Mouse (Mus musculus) heart, postnatal 4 days (tissue): ENCODE results near the gene Agap1. TPM values are rescaled to one million over a fixed set of nuclear protein-coding genes. Genes with fewer than 3 reads are reported as not detected.
A peak's percentile ranks its signal among the peaks of the same experiment; 100 is the strongest.

Source experiments
- DNase-seq: peaks from one replicate; pipeline ENCODE4 v3.0.0; 2021
- total RNA-seq, 2 experiments: library from RNA; stranded (reverse); gene quantifications; 2 replicates each; pipeline ENCODE4 v1.2.3; 2021

Agap1 gene
- total RNA-seq, 2 experiments from 2014 or later: 58.9 to 65.8 TPM

- DNase-seq: no peak
Measured at GRCm38 (mm10) chr1:89668635-89669034, 214.0 kb downstream of the Agap1 start.

- DNase-seq: no peak
Measured at GRCm38 (mm10) chr1:89671110-89671787, 216.6 kb downstream of the Agap1 start.

- DNase-seq: no peak
Measured at GRCm38 (mm10) chr1:89673071-89673470, 218.5 kb downstream of the Agap1 start.

GRCm38 (mm10) chr1:89673686-89674085, 219.1 kb downstream of the Agap1 start:
- DNase-seq: no peak

GRCm38 (mm10) chr1:89674681-89675080, 220.1 kb downstream of the Agap1 start:
- DNase-seq: no peak

GRCm38 (mm10) chr1:89676411-89676810, 221.8 kb downstream of the Agap1 start:
- DNase-seq: peak; percentile 13

- no peak for DNase-seq
Measured at GRCm38 (mm10) chr1:89680673-89681072, 226.1 kb downstream of the Agap1 start.

GRCm38 (mm10) chr1:89688914-89689313, 234.3 kb downstream of the Agap1 start:
- DNase-seq: no peak

GRCm38 (mm10) chr1:89689544-89690212, 235.1 kb downstream of the Agap1 start:
- DNase-seq: no peak

- no peak for DNase-seq
Measured at GRCm38 (mm10) chr1:89691096-89691495, 236.5 kb downstream of the Agap1 start.

GRCm38 (mm10) chr1:89692420-89692819, 237.8 kb downstream of the Agap1 start:
- DNase-seq: no peak

- peak; percentile 23 for DNase-seq
Measured at GRCm38 (mm10) chr1:89694916-89695315, 240.3 kb downstream of the Agap1 start.

- no peak for DNase-seq
Measured at GRCm38 (mm10) chr1:89697241-89697640, 242.6 kb downstream of the Agap1 start.

- no peak for DNase-seq
Measured at GRCm38 (mm10) chr1:89700166-89700565, 245.6 kb downstream of the Agap1 start.

- no peak for DNase-seq
Measured at GRCm38 (mm10) chr1:89701162-89701730, 246.6 kb downstream of the Agap1 start.

GRCm38 (mm10) chr1:89703294-89703693, 248.7 kb downstream of the Agap1 start:
- DNase-seq: peak; percentile 49

GRCm38 (mm10) chr1:89705670-89706069, 251.1 kb downstream of the Agap1 start:
- DNase-seq: no peak

- no peak for DNase-seq
Measured at GRCm38 (mm10) chr1:89706862-89707261, 252.3 kb downstream of the Agap1 start.

GRCm38 (mm10) chr1:89707756-89708480, 253.3 kb downstream of the Agap1 start:
- DNase-seq: no peak

GRCm38 (mm10) chr1:89709824-89710223, 255.2 kb downstream of the Agap1 start:
- DNase-seq: no peak

- DNase-seq: no peak
Measured at GRCm38 (mm10) chr1:89713681-89714080, 259.1 kb downstream of the Agap1 start.

GRCm38 (mm10) chr1:89714165-89714980, 259.8 kb downstream of the Agap1 start:
- no peak for DNase-seq
